Comparison of ENCODE assay signal across 9 mouse cellular contexts in genomic region chr4:154967173-154967572, GRCm38 (mm10). TPM values are rescaled to one million over a fixed set of nuclear protein-coding genes. Genes with fewer than 3 reads are reported as not detected.
A peak's percentile ranks its signal among the peaks of the same experiment; 100 is the strongest.
DNase-seq lines count a peak whose midpoint lies in the region; ATAC-seq lines count a peak whose summit lies in the region.
"Had no signal": no experiment of that assay in that cellular context is flagged by ENCODE, and none has a peak within 500 bp of the region (broad histone marks: within the 10 kb centered on the region; RNA-seq: fewer than 3 reads in every experiment).

No protein-coding gene starts in this region.

- no peak for ATAC-seq in forebrain, embryonic 14.5 days
- no peak for ATAC-seq in forebrain, embryonic 15.5 days (replicated peaks)
- ATAC-seq in midbrain, embryonic 11.5 days (ENCODE audit: low FRiP score), result no peak
- ATAC-seq in midbrain, embryonic 15.5 days (replicated peaks), result no peak
- no peak for ATAC-seq in liver, embryonic 13.5 days (ENCODE audit: low read depth)

- WGBS in forebrain, embryonic 14.5 days, result 45% methylated on average over 5 of the region's 5 CpGs
- WGBS in forebrain, embryonic 15.5 days, result 52% methylated on average over 5 of the region's 5 CpGs
- 53% methylated on average over 5 of the region's 5 CpGs for WGBS in midbrain, embryonic 11.5 days
- WGBS in midbrain, embryonic 15.5 days, result 59% methylated on average over 5 of the region's 5 CpGs
- WGBS in liver, embryonic 13.5 days (ENCODE audit: insufficient replicate concordance), result 62% methylated on average over 5 of the region's 5 CpGs

- no peaks in the 10 kb centered on the region for H3K27me3 ChIP-seq in forebrain, embryonic 14.5 days (replicated peaks; ENCODE audit: control insufficient read depth, insufficient read depth, low read length)
- H3K27me3 ChIP-seq in forebrain, embryonic 15.5 days, result no peaks in the 10 kb centered on the region
- no peaks in the 10 kb centered on the region for H3K27me3 ChIP-seq in midbrain, embryonic 11.5 days (ENCODE audit: control insufficient read depth, insufficient read depth, low read length)
- H3K27me3 ChIP-seq in midbrain, embryonic 15.5 days (replicated peaks), result no peaks in the 10 kb centered on the region
- H3K27me3 ChIP-seq in liver, embryonic 13.5 days, result peaks cover 16% of the 10 kb centered on the region
- H3K27me3 ChIP-seq in splenic B cell, adult 2 months (ENCODE audit: control insufficient read depth, insufficient read depth, low read length, poor library complexity, severe bottlenecking), result no peaks in the 10 kb centered on the region

- peaks cover 22% of the 10 kb centered on the region for H3K4me1 ChIP-seq in forebrain, embryonic 14.5 days (ENCODE audit: control insufficient read depth, insufficient read depth, low read length)
- H3K4me1 ChIP-seq in forebrain, embryonic 15.5 days, result peaks cover 39% of the 10 kb centered on the region
- peaks cover 36% of the 10 kb centered on the region for H3K4me1 ChIP-seq in midbrain, embryonic 11.5 days (ENCODE audit: control insufficient read depth, insufficient read depth, low read length)
- peaks cover 36% of the 10 kb centered on the region for H3K4me1 ChIP-seq in midbrain, embryonic 15.5 days
- peaks cover 48% of the 10 kb centered on the region for H3K4me1 ChIP-seq in liver, embryonic 13.5 days (replicated peaks)

- no peak overlapping the region for H3K4me3 ChIP-seq in forebrain, embryonic 14.5 days (ENCODE audit: low read depth, low read length)
- H3K4me3 ChIP-seq in forebrain, embryonic 15.5 days, result no peak overlapping the region
- H3K4me3 ChIP-seq in midbrain, embryonic 11.5 days (ENCODE audit: low read depth, low read length), result no peak overlapping the region
- H3K4me3 ChIP-seq in midbrain, embryonic 15.5 days, result no peak overlapping the region
- H3K4me3 ChIP-seq in liver, embryonic 13.5 days (replicated peaks), result no peak overlapping the region

- peak; percentile 83 for DNase-seq in forebrain, embryonic 14.5 days (ENCODE audit: low spot score)
- peak; percentile 92 for DNase-seq in midbrain, embryonic 11.5 days (ENCODE audit: low spot score, missing footprints)
- DNase-seq in cerebellum, adult 18-20 months, result peak; percentile 68 to 69
- DNase-seq in liver, embryonic 13.5 days, result no peak
- DNase-seq in splenic B cell, adult 2 months (ENCODE audit: low read depth, low spot score), result peak; percentile 68
- DNase-seq in gastrocnemius, postnatal 25 days, result no peak

- H3K27ac ChIP-seq in forebrain, embryonic 14.5 days (ENCODE audit: low read depth, low read length), result no peak overlapping the region
- no peak overlapping the region for H3K27ac ChIP-seq in forebrain, embryonic 15.5 days (replicated peaks)
- no peak overlapping the region for H3K27ac ChIP-seq in midbrain, embryonic 11.5 days (ENCODE audit: low read depth, low read length)
- H3K27ac ChIP-seq in midbrain, embryonic 15.5 days, result no peak overlapping the region
- H3K27ac ChIP-seq in liver, embryonic 13.5 days, result no peak overlapping the region; the same call in 1 of the 2 replicates

- H3K4me2 ChIP-seq in forebrain, embryonic 14.5 days (ENCODE audit: low read length), result no peak overlapping the region
- no peak overlapping the region for H3K4me2 ChIP-seq in forebrain, embryonic 15.5 days (replicated peaks)
- H3K4me2 ChIP-seq in midbrain, embryonic 11.5 days, result no peak overlapping the region
- no peak overlapping the region for H3K4me2 ChIP-seq in midbrain, embryonic 15.5 days
- no peak overlapping the region for H3K4me2 ChIP-seq in liver, embryonic 13.5 days

- H3K9me3 ChIP-seq in forebrain, embryonic 14.5 days (replicated peaks; ENCODE audit: control insufficient read depth, low read length), result no peaks in the 10 kb centered on the region
- H3K9me3 ChIP-seq in forebrain, embryonic 15.5 days, result no peaks in the 10 kb centered on the region
- no peaks in the 10 kb centered on the region for H3K9me3 ChIP-seq in midbrain, embryonic 11.5 days (ENCODE audit: control insufficient read depth, low read length)
- H3K9me3 ChIP-seq in midbrain, embryonic 15.5 days, result no peaks in the 10 kb centered on the region
- H3K9me3 ChIP-seq in liver, embryonic 13.5 days (replicated peaks), result no peaks in the 10 kb centered on the region

- peaks cover 37% of the 10 kb centered on the region for H3K36me3 ChIP-seq in forebrain, embryonic 14.5 days (ENCODE audit: control insufficient read depth, insufficient read depth, low read length)
- peaks cover 33% of the 10 kb centered on the region for H3K36me3 ChIP-seq in forebrain, embryonic 15.5 days
- peaks cover 29% of the 10 kb centered on the region for H3K36me3 ChIP-seq in midbrain, embryonic 11.5 days (ENCODE audit: control insufficient read depth, insufficient read depth, low read length)
- peaks cover 32% of the 10 kb centered on the region for H3K36me3 ChIP-seq in midbrain, embryonic 15.5 days (replicated peaks)
- peaks cover 64% of the 10 kb centered on the region for H3K36me3 ChIP-seq in liver, embryonic 13.5 days
- peaks cover 11% of the 10 kb centered on the region for H3K36me3 ChIP-seq in splenic B cell, adult 2 months (ENCODE audit: control insufficient read depth, insufficient read depth, low read length, poor library complexity, severe bottlenecking)

- H3K9ac ChIP-seq in forebrain, embryonic 14.5 days (ENCODE audit: low read length), result no peak overlapping the region
- no peak overlapping the region for H3K9ac ChIP-seq in forebrain, embryonic 15.5 days (replicated peaks)
- no peak overlapping the region for H3K9ac ChIP-seq in midbrain, embryonic 11.5 days (ENCODE audit: low read length)
- H3K9ac ChIP-seq in midbrain, embryonic 15.5 days, result no peak overlapping the region
- H3K9ac ChIP-seq in liver, embryonic 13.5 days, result 0 out of 2 replicates have a peak overlapping the region, but pooled peaks have one; percentile 5

RNA-seq across cellular contexts. Expression of gene Pank4, which starts 3.2 kb away (rescaled TPM):
- 34.6 and 38.9 TPM in 2 replicates for polyA plus RNA-seq in forebrain, embryonic 14.5 days (2014; fragmentation: Nextera tagmentation; extraction: Ambion mirVana)
- 43.5 and 48.9 TPM in 2 replicates for polyA plus RNA-seq in forebrain, embryonic 15.5 days (2015; fragmentation: Nextera tagmentation; extraction: Ambion mirVana)
- 37.0 and 40.4 TPM in 2 replicates for polyA plus RNA-seq in midbrain, embryonic 11.5 days (2014; fragmentation: Nextera tagmentation; extraction: Ambion mirVana)
- polyA plus RNA-seq in midbrain, embryonic 15.5 days (2015; fragmentation: Nextera tagmentation; extraction: Ambion mirVana), result 44.3 and 44.9 TPM in 2 replicates
- polyA plus RNA-seq in liver, embryonic 13.5 days (2015; fragmentation: Nextera tagmentation; extraction: Ambion mirVana), result 23.9 and 27.0 TPM in 2 replicates
- 10 to 100 TPM; 31.2 to 34.0 TPM for total RNA-seq in gastrocnemius, postnatal 25 days (2021)

RNA-seq across cellular contexts. Expression of gene Hes5, which starts 6.5 kb away (rescaled TPM):
- polyA plus RNA-seq in forebrain, embryonic 14.5 days (2014; fragmentation: Nextera tagmentation; extraction: Ambion mirVana), result 73.0 and 86.0 TPM in 2 replicates
- polyA plus RNA-seq in forebrain, embryonic 15.5 days (2015; fragmentation: Nextera tagmentation; extraction: Ambion mirVana), result 125 and 127 TPM in 2 replicates
- 456 and 535 TPM in 2 replicates for polyA plus RNA-seq in midbrain, embryonic 11.5 days (2014; fragmentation: Nextera tagmentation; extraction: Ambion mirVana)
- polyA plus RNA-seq in midbrain, embryonic 15.5 days (2015; fragmentation: Nextera tagmentation; extraction: Ambion mirVana), result 116 and 149 TPM in 2 replicates
- 0.08 and 0.23 TPM in 2 replicates for polyA plus RNA-seq in liver, embryonic 13.5 days (2015; fragmentation: Nextera tagmentation; extraction: Ambion mirVana)
- not detected for total RNA-seq in gastrocnemius, postnatal 25 days (2021)
- total RNA-seq: heart, postnatal 14 days had no signal

RNA-seq across cellular contexts. Expression of gene Tnfrsf14, which starts 38.8 kb away (rescaled TPM):
- not detected in 2 replicates for polyA plus RNA-seq in forebrain, embryonic 14.5 days (2014; fragmentation: Nextera tagmentation; extraction: Ambion mirVana)
- polyA plus RNA-seq in forebrain, embryonic 15.5 days (2015; fragmentation: Nextera tagmentation; extraction: Ambion mirVana), result 0.36 TPM in 1 of 2 replicates, not detected in the other
- 0.93 and 1.2 TPM in 2 replicates for polyA plus RNA-seq in midbrain, embryonic 11.5 days (2014; fragmentation: Nextera tagmentation; extraction: Ambion mirVana)
- 0.19 and 0.28 TPM in 2 replicates for polyA plus RNA-seq in midbrain, embryonic 15.5 days (2015; fragmentation: Nextera tagmentation; extraction: Ambion mirVana)
- polyA plus RNA-seq in liver, embryonic 13.5 days (2015; fragmentation: Nextera tagmentation; extraction: Ambion mirVana), result 49.5 and 51.7 TPM in 2 replicates
- 1 to 10 TPM; 1.8 to 3.0 TPM for total RNA-seq in gastrocnemius, postnatal 25 days (2021)

Comparison
In these comparisons a context has a peak if more than half of its experiments do, and no peak if none do; other contexts are left out.
1. DNase-seq: peak in forebrain, embryonic 14.5 days (single experiment), midbrain, embryonic 11.5 days (single experiment), cerebellum, adult 18-20 months (2 of 2) and splenic B cell, adult 2 months (single experiment); none in liver, embryonic 13.5 days (single experiment) and gastrocnemius, postnatal 25 days (single experiment).
2. RNA of gene Hes5, which starts 6.5 kb away (polyA plus RNA-seq): 456 to 535 TPM in midbrain, embryonic 11.5 days, 125 to 127 TPM in forebrain, embryonic 15.5 days, 116 to 149 TPM in midbrain, embryonic 15.5 days and 73.0 to 86.0 TPM in forebrain, embryonic 14.5 days; 0.08 to 0.23 TPM in liver, embryonic 13.5 days; every median in the first group is over 10 times any median in the second.
3. RNA of gene Tnfrsf14, which starts 38.8 kb away (polyA plus RNA-seq): 49.5 to 51.7 TPM in liver, embryonic 13.5 days; 0.93 to 1.2 TPM in midbrain, embryonic 11.5 days, 0.19 to 0.28 TPM in midbrain, embryonic 15.5 days, not detected in forebrain, embryonic 14.5 days and 0.36 TPM in forebrain, embryonic 15.5 days; every median in the first group is over 10 times any median in the second.